Mouse (Mus musculus) CH12.LX (cell line): Measurements from ENCODE around the gene Slc2a4.

Experiments
- E2F4 ChIP-seq: IDR thresholded peaks from 2 replicates; pipeline ENCODE4 v1.6.1; 2011; ENCODE audit warnings: low read depth, low read length, improper control_type of control experiment; ENCODE audit not compliant: insufficient replicate concordance
- MAX ChIP-seq: IDR thresholded peaks from 2 replicates; pipeline ENCODE4 v1.6.1; 2011; ENCODE audit warnings: low read length, improper control_type of control experiment
- POLR2AphosphoS2 ChIP-seq: IDR thresholded peaks from 2 replicates; pipeline ENCODE4 v1.6.1; 2011; ENCODE audit warnings: low read depth, low read length, improper control_type of control experiment

- no peak for TF ChIP-seq MAX
- TF ChIP-seq E2F4, result no peak
- TF ChIP-seq POLR2AphosphoS2, result no peak
Measured at GRCm38 (mm10) chr11:69996161-69997061, 48.4 kb upstream of the Slc2a4 start.
